Mouse (Mus musculus) stomach, postnatal 0 days (tissue): Measurements from ENCODE around the gene Chp2.

Experiments
- CTCF ChIP-seq: IDR thresholded peaks from 2 replicates; pipeline ENCODE4 v1.5.1; 2016; ENCODE audit warnings: antibody characterized with exemption, low read depth, mild to moderate bottlenecking, moderate library complexity
- EP300 ChIP-seq: optimal IDR thresholded peaks from 2 replicates; pipeline ENCODE3; 2016; ENCODE audit warnings: antibody characterized with exemption

DNA sequence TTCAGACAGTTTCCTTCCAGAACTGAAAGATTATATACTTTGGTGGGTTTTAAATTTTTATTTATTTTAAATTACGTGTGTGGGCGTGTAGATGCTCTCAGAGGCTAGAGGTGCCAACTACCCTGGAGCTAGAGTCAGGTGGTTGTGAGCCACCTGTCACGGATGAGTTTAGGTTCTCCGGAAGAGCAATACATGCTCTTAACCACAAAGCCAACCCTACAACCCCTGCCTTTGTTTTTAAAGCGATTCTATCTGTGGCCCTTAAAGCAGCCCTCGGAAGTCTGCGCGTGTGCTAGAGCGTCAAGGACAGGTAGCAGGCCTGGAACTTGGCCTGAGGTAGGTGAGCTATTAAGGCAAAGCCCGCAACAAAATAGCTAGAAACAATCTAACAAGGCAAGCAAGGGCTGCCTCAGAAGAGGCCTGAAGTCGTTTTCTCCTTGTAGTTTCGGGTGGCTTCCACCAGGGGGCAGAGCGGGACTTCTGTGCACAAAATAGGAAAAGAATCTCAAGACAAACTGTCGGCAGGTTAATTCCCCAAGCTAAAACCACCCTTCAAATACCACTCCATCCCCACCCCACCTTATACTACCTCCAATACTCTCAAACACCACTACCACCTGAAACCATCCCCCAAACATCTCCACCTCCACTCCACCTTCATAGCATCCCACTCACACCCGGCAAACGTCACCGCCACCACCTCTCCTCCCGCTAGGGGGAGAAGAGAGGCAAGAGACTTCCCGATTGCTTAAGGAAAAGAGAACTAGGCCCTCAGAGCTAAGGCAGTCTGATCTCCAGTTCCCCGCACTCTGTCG, 32.1 kb downstream of the Chp2 start:
- TF ChIP-seq CTCF (peak; percentile 81), EP300 (no peak)
